ENCODE assay signal across 13 mouse cellular contexts in the genomic region with DNA sequence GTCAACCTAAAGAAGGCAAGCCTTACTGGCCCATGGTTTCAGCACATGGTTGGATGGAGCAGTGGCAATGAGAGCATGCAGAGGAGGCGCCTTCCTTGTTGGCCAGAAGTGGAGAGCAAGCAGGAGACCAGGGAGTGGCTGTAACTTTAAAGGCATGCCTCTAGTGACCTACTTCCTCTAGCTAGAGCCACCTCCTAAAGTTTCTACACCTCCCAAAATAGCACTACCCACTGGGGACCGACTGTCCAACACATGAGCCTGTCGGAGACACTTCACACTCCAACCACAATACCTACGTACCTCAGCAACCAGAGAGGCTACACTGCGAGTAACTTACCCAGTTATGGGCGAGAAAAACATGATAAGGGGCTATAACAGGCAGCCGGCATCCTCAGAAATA.
DNase-seq lines count a peak whose midpoint lies in the region; ATAC-seq and TF ChIP-seq lines count a peak whose summit lies in the region.
"Had no signal": no experiment of that assay in that cellular context is flagged by ENCODE, and none has a peak within 500 bp of the region (broad histone marks: within the 10 kb centered on the region; RNA-seq: fewer than 3 reads in every experiment).

No protein-coding gene starts in this region.

- peaks cover 4% of the 10 kb centered on the region; the same call in 1 of the 2 replicates for H3K79me2 ChIP-seq in heart, adult 2 months (replicated peaks; ENCODE audit: control insufficient read depth, insufficient read depth, low read length)

- intact Hi-C loops in heart, adult 2 months (cut with DNase I), result loop anchor here (5.0 kb wide), 1 partner anchor 77 kb away; no protein-coding TSS in a partner anchor

- no peak for TF ChIP-seq CTCF in heart, adult 2 months (IDR thresholded peaks at IDR 0.05)
- TF ChIP-seq CTCF in hindbrain, postnatal 0 days (IDR thresholded peaks at IDR 0.05; ENCODE audit: low read depth), result no peak

- TF ChIP-seq POLR2A in heart, adult 2 months (IDR thresholded peaks at IDR 0.05; ENCODE audit: insufficient read depth, low read depth, low read length), result no peak

- H3K27me3 ChIP-seq in heart, adult 2 months (ENCODE audit: control insufficient read depth, insufficient read depth, low read length), result no peaks in the 10 kb centered on the region
- H3K27me3 ChIP-seq in heart, embryonic 16.5 days (ENCODE audit: control insufficient read depth, insufficient read depth, low read length), result no peaks in the 10 kb centered on the region
- no peaks in the 10 kb centered on the region for H3K27me3 ChIP-seq in splenic B cell, adult 2 months (ENCODE audit: control insufficient read depth, insufficient read depth, low read length, poor library complexity, severe bottlenecking)
- H3K27me3 ChIP-seq in hindbrain, postnatal 0 days (ENCODE audit: insufficient read depth, low read length), result no peaks in the 10 kb centered on the region
- H3K27me3 ChIP-seq in forebrain, embryonic 11.5 days (ENCODE audit: control insufficient read depth, insufficient read depth, low read length), result no peaks in the 10 kb centered on the region
- H3K27me3 ChIP-seq: hindbrain, embryonic 15.5 days; kidney, embryonic 15.5 days; liver, embryonic 13.5 days had no signal

- H3K27ac ChIP-seq in heart, adult 2 months, result peak overlapping the region; percentile 42
- peak overlapping the region; percentile 78 for H3K27ac ChIP-seq in heart, embryonic 16.5 days (ENCODE audit: low read length)
- H3K27ac ChIP-seq in hindbrain, postnatal 0 days, result no peak overlapping the region
- no peak overlapping the region for H3K27ac ChIP-seq in forebrain, embryonic 11.5 days (ENCODE audit: low read depth, low read length)
- H3K27ac ChIP-seq: hindbrain, embryonic 15.5 days; kidney, embryonic 15.5 days; liver, embryonic 13.5 days had no signal

- H3K36me3 ChIP-seq in heart, adult 2 months (ENCODE audit: control insufficient read depth, insufficient read depth, low read length), result peaks cover 21% of the 10 kb centered on the region
- H3K36me3 ChIP-seq in heart, embryonic 16.5 days (ENCODE audit: control insufficient read depth, insufficient read depth), result peaks cover 2% of the 10 kb centered on the region; the same call in 1 of the 2 replicates
- H3K36me3 ChIP-seq in splenic B cell, adult 2 months (ENCODE audit: control insufficient read depth, insufficient read depth, low read length, poor library complexity, severe bottlenecking), result peaks cover 2% of the 10 kb centered on the region; the same call in 1 of the 2 replicates
- H3K36me3 ChIP-seq in hindbrain, postnatal 0 days (ENCODE audit: insufficient read depth, low read length), result no peaks in the 10 kb centered on the region; the same call in 1 of the 2 replicates
- H3K36me3 ChIP-seq in forebrain, embryonic 11.5 days (ENCODE audit: control insufficient read depth, insufficient read depth, low read length), result no peaks in the 10 kb centered on the region

- peaks cover 5% of the 10 kb centered on the region for H3K4me1 ChIP-seq in heart, adult 2 months (ENCODE audit: control insufficient read depth, insufficient read depth, low read length)
- H3K4me1 ChIP-seq in heart, embryonic 16.5 days (ENCODE audit: control insufficient read depth, insufficient read depth, low read length), result peaks cover 10% of the 10 kb centered on the region
- H3K4me1 ChIP-seq in hindbrain, postnatal 0 days (ENCODE audit: insufficient read depth, low read length), result no peaks in the 10 kb centered on the region
- no peaks in the 10 kb centered on the region for H3K4me1 ChIP-seq in forebrain, embryonic 11.5 days (replicated peaks; ENCODE audit: control insufficient read depth, insufficient read depth, low read length)
- H3K4me1 ChIP-seq: hindbrain, embryonic 15.5 days; kidney, embryonic 15.5 days had no signal

- H3K4me2 ChIP-seq in heart, embryonic 16.5 days (ENCODE audit: low read depth, low read length), result peak overlapping the region; percentile 45
- H3K4me2 ChIP-seq in hindbrain, postnatal 0 days (ENCODE audit: low read depth, low read length), result no peak overlapping the region
- no peak overlapping the region for H3K4me2 ChIP-seq in forebrain, embryonic 11.5 days (ENCODE audit: low read depth, low read length, severe bottlenecking)
- H3K4me2 ChIP-seq: hindbrain, embryonic 15.5 days; kidney, embryonic 15.5 days; liver, embryonic 13.5 days had no signal

- ATAC-seq in heart, embryonic 16.5 days (replicated peaks; ENCODE audit: extremely low read depth, insufficient read depth, low FRiP score), result peak; percentile 88
- ATAC-seq in hindbrain, postnatal 0 days, result no peak
- no peak for ATAC-seq in forebrain, embryonic 11.5 days (replicated peaks; ENCODE audit: low FRiP score)

- no peak overlapping the region for H3K9ac ChIP-seq in heart, adult 2 months (ENCODE audit: low read depth, low read length)
- no peak overlapping the region for H3K9ac ChIP-seq in heart, embryonic 16.5 days (ENCODE audit: low read length)
- no peak overlapping the region for H3K9ac ChIP-seq in hindbrain, postnatal 0 days (replicated peaks; ENCODE audit: low read length)
- H3K9ac ChIP-seq in forebrain, embryonic 11.5 days (ENCODE audit: low read length), result no peak overlapping the region
- H3K9ac ChIP-seq: hindbrain, embryonic 15.5 days; kidney, embryonic 15.5 days; liver, embryonic 13.5 days had no signal

- H3K9me3 ChIP-seq in heart, embryonic 16.5 days (replicated peaks; ENCODE audit: control insufficient read depth, low read length), result no peaks in the 10 kb centered on the region
- H3K9me3 ChIP-seq in hindbrain, postnatal 0 days (ENCODE audit: low read length), result no peaks in the 10 kb centered on the region
- no peaks in the 10 kb centered on the region for H3K9me3 ChIP-seq in forebrain, embryonic 11.5 days (ENCODE audit: control insufficient read depth, low read length)
- H3K9me3 ChIP-seq: hindbrain, embryonic 15.5 days; kidney, embryonic 15.5 days; liver, embryonic 13.5 days had no signal

- H3K4me3 ChIP-seq in heart, adult 2 months, result no peak overlapping the region
- H3K4me3 ChIP-seq in heart, embryonic 16.5 days (ENCODE audit: low read length), result no peak overlapping the region
- H3K4me3 ChIP-seq in hindbrain, postnatal 0 days (ENCODE audit: low read length), result no peak overlapping the region
- no peak overlapping the region for H3K4me3 ChIP-seq in forebrain, embryonic 11.5 days (ENCODE audit: low read depth, low read length)
- H3K4me3 ChIP-seq: hindbrain, embryonic 15.5 days; kidney, embryonic 15.5 days; liver, embryonic 13.5 days had no signal

- TF ChIP-seq EP300 in heart, adult 2 months (IDR thresholded peaks at IDR 0.05; ENCODE audit: insufficient read depth, low read depth, low read length), result no peak

- 38% methylated on average over 7 of the region's 7 CpGs for WGBS in heart, adult 2 months
- 42% methylated on average over 7 of the region's 7 CpGs for WGBS in heart, embryonic 16.5 days
- WGBS in hindbrain, postnatal 0 days, result 89% methylated on average over 7 of the region's 7 CpGs
- 93% methylated on average over 7 of the region's 7 CpGs for WGBS in forebrain, embryonic 11.5 days

- DNase-seq in lung, postnatal 36 days, result peak; percentile 32
- no peak for DNase-seq in lung, postnatal 14 days
- DNase-seq in heart, adult 2 months, result peak in 1 of 2 experiments; percentile 54
- DNase-seq in splenic B cell, adult 2 months (ENCODE audit: low read depth, low spot score), result peak; percentile 72
- DNase-seq in hindbrain, postnatal 0 days (ENCODE audit: low spot score), result no peak
- no peak for DNase-seq in forebrain, embryonic 11.5 days (ENCODE audit: low spot score)
- DNase-seq: adrenal gland, postnatal 10 days; cerebellum, adult 11 months; liver, embryonic 13.5 days; spleen, adult 18-20 months had no signal

Comparison
In these comparisons a context has a peak if more than half of its experiments do, and no peak if none do; other contexts are left out.
1. DNase-seq: peak in lung, postnatal 36 days (single experiment) and splenic B cell, adult 2 months (single experiment); none in lung, postnatal 14 days (single experiment), hindbrain, postnatal 0 days (single experiment) and forebrain, embryonic 11.5 days (single experiment).
2. H3K27ac ChIP-seq: peak in heart, adult 2 months (single experiment) and heart, embryonic 16.5 days (single experiment); none in hindbrain, postnatal 0 days (single experiment) and forebrain, embryonic 11.5 days (single experiment).